Mouse (Mus musculus): ENCODE results near the gene Rbp2.

The Rbp2 gene

GRCm38 (mm10) chr9:98497990-98498389 lies 12.1 kb downstream of the Rbp2 start:
- Histone ChIP-seq H3K27me3 (ENCODE audit: insufficient read depth, low read length) (peaks cover 11% of the 10 kb centered on the region), H3K4me3 (replicated peaks; ENCODE audit: low read length) (no peak overlapping the region), H3K36me3 (ENCODE audit: insufficient read depth, low read length) (no peaks in the 10 kb centered on the region), H3K4me1 (replicated peaks; ENCODE audit: low read depth, low read length) (peaks cover 17% of the 10 kb centered on the region), H3K9me3 (ENCODE audit: low read length) (no peaks in the 10 kb centered on the region)
- TF ChIP-seq NANOG (IDR thresholded peaks at IDR 0.05; ENCODE audit: borderline replicate concordance, low read length) (no peak), CTCF (conservative IDR thresholded peaks at IDR 0.05; ENCODE audit: low read length) (no peak), POU5F1 (IDR thresholded peaks at IDR 0.05; ENCODE audit: borderline replicate concordance, low read length) (no peak)

GRCm38 (mm10) chr9:98498717-98499268 lies 12.9 kb downstream of the Rbp2 start:
- peaks cover 16% of the 10 kb centered on the region for H3K4me1 ChIP-seq (replicated peaks; ENCODE audit: low read depth, low read length)
- no peak overlapping the region for H3K4me3 ChIP-seq (replicated peaks; ENCODE audit: low read length)
- no peaks in the 10 kb centered on the region for H3K9me3 ChIP-seq (ENCODE audit: low read length)
- TF ChIP-seq POU5F1 (IDR thresholded peaks at IDR 0.05; ENCODE audit: borderline replicate concordance, low read length) (no peak), CTCF (conservative IDR thresholded peaks at IDR 0.05; ENCODE audit: low read length) (no peak), NANOG (IDR thresholded peaks at IDR 0.05; ENCODE audit: borderline replicate concordance, low read length) (no peak)
- H3K36me3 ChIP-seq (ENCODE audit: insufficient read depth, low read length): no peaks in the 10 kb centered on the region
- peaks cover 11% of the 10 kb centered on the region for H3K27me3 ChIP-seq (ENCODE audit: insufficient read depth, low read length)

- Histone ChIP-seq H3K27me3 (ENCODE audit: insufficient read depth, low read length) (peaks cover 11% of the 10 kb centered on the region), H3K9me3 (ENCODE audit: low read length) (no peaks in the 10 kb centered on the region), H3K36me3 (ENCODE audit: insufficient read depth, low read length) (no peaks in the 10 kb centered on the region), H3K4me3 (replicated peaks; ENCODE audit: low read length) (no peak overlapping the region), H3K4me1 (replicated peaks; ENCODE audit: low read depth, low read length) (peaks cover 16% of the 10 kb centered on the region)
- no peak for TF ChIP-seq CTCF (conservative IDR thresholded peaks at IDR 0.05; ENCODE audit: low read length)
- no peak for TF ChIP-seq POU5F1 (IDR thresholded peaks at IDR 0.05; ENCODE audit: borderline replicate concordance, low read length)
These were observed 13.7 kb downstream of the Rbp2 start for GRCm38 (mm10) chr9:98499601-98500000.

DNA sequence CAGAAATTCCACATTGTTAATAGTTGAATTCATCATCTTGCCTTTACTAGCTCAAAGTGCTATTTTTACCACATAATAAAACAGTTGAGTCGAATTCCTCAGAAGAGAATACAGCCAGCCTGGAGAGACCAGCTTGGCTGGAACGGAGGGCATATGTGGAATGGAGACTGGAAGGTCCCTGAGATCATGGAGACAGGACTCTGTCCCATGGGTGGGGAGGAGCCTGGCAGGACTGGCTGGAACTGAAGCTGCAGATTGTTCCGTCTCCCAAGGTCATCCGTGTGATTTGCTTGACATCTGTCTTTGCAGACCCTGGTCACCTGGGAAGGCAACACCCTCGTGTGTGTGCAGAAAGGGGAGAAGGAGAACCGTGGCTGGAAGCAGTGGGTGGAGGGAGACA lies 21.6 kb downstream of the Rbp2 start:
- H3K4me1 ChIP-seq (replicated peaks; ENCODE audit: low read depth, low read length): peaks cover 10% of the 10 kb centered on the region; the same call in 1 of the 2 replicates
- no peak for TF ChIP-seq POU5F1 (IDR thresholded peaks at IDR 0.05; ENCODE audit: borderline replicate concordance, low read length)
- TF ChIP-seq CTCF (conservative IDR thresholded peaks at IDR 0.05; ENCODE audit: low read length): no peak
- no peak for TF ChIP-seq NANOG (IDR thresholded peaks at IDR 0.05; ENCODE audit: borderline replicate concordance, low read length)
- no peak overlapping the region for H3K4me3 ChIP-seq (replicated peaks; ENCODE audit: low read length)
- H3K36me3 ChIP-seq (ENCODE audit: insufficient read depth, low read length): no peaks in the 10 kb centered on the region
- peaks cover 7% of the 10 kb centered on the region for H3K27me3 ChIP-seq (ENCODE audit: insufficient read depth, low read length)
- H3K9me3 ChIP-seq (ENCODE audit: low read length): no peaks in the 10 kb centered on the region

DNA sequence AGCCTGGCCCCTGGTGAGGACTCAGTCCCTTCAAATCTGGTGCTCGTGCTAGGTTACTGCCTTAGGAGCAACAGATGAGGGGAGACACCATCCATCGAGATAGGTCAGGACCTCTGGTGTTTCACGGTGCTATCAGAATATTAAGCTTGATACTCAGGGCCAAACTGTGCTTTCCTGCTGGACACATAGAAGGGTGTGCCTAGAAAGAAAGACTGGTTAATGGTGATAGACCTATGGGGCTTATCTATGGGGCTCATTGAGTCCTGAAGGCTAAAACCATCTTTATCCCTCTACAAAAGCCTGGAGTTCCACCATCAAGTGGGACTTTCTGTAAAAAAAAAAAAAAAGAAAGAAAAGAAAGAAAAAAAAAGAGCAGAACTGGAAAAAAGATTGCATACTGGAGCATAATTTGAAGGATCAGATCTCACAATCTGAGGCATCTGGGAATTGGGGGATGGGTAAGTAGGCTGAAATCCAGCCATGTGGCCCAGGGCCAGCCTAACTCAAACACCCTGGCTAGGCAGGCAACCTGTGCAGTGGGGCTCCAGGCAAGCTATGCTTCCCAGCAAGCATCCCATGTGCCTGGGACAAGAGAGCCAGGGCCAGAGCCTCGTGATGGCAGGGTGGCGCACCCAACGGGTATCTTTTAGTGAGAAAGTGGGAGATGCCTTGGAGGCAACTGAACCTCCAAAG lies 24.6 kb downstream of the Rbp2 start:
- no peak for TF ChIP-seq CTCF (conservative IDR thresholded peaks at IDR 0.05; ENCODE audit: low read length)
- TF ChIP-seq NANOG (IDR thresholded peaks at IDR 0.05; ENCODE audit: borderline replicate concordance, low read length): no peak
- TF ChIP-seq POU5F1 (IDR thresholded peaks at IDR 0.05; ENCODE audit: borderline replicate concordance, low read length): no peak
- Histone ChIP-seq H3K36me3 (ENCODE audit: insufficient read depth, low read length) (no peaks in the 10 kb centered on the region), H3K27me3 (ENCODE audit: insufficient read depth, low read length) (peaks cover 7% of the 10 kb centered on the region), H3K4me3 (replicated peaks; ENCODE audit: low read length) (no peak overlapping the region), H3K4me1 (replicated peaks; ENCODE audit: low read depth, low read length) (peaks cover 10% of the 10 kb centered on the region; the same call in 1 of the 2 replicates), H3K9me3 (ENCODE audit: low read length) (no peaks in the 10 kb centered on the region)

GRCm38 (mm10) chr9:98523872-98524271 lies 38.0 kb downstream of the Rbp2 start:
- peaks cover 16% of the 10 kb centered on the region for H3K9me3 ChIP-seq (ENCODE audit: low read length)
- no peaks in the 10 kb centered on the region; the same call in none of the 2 replicates for H3K27me3 ChIP-seq (ENCODE audit: insufficient read depth, low read length)
- H3K36me3 ChIP-seq (ENCODE audit: insufficient read depth, low read length): no peaks in the 10 kb centered on the region
- H3K4me3 ChIP-seq (replicated peaks; ENCODE audit: low read length): no peak overlapping the region
- no peaks in the 10 kb centered on the region for H3K4me1 ChIP-seq (replicated peaks; ENCODE audit: low read depth, low read length)
- TF ChIP-seq POU5F1 (IDR thresholded peaks at IDR 0.05; ENCODE audit: borderline replicate concordance, low read length) (no peak), NANOG (IDR thresholded peaks at IDR 0.05; ENCODE audit: borderline replicate concordance, low read length) (no peak)

DNA sequence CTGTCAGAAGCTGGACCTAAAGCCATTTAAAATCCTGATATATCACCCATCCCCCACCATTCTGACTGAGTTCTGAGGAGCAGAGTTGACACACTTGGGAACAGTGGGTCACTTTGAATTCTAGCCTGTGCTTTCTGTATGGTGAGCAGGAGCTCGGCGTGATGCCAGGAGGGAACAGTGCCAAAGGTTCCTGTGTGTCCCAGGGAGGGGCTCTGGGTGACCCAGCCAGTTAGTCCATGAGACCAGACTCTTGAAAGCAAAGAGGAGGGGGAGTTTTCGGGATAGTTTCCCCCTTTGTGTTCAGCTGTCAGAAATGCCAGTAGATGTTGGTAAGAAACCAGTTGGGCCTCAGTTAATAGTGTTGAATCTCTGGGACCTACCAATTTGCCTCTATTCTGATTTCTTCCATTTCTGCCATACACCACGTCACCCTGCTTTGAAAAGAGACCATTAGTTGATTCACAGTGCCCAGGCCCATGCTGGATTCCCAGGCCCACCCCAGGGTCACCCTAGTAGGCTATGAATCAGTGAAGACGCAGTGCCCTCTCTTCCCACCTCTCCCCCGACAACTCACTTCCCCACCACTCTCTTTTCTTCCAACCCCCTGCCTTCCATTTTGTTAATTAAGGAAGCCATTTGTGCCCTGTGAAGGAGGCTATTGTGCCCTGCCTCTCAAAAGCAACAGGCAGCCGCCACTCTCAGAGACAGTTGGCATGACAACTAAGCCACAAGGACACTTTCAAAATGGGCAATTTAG lies 39.0 kb downstream of the Rbp2 start:
- no peaks in the 10 kb centered on the region for H3K4me1 ChIP-seq (replicated peaks; ENCODE audit: low read depth, low read length)
- TF ChIP-seq NANOG (IDR thresholded peaks at IDR 0.05; ENCODE audit: borderline replicate concordance, low read length): no peak
- no peak for TF ChIP-seq POU5F1 (IDR thresholded peaks at IDR 0.05; ENCODE audit: borderline replicate concordance, low read length)
- no peak for TF ChIP-seq CTCF (conservative IDR thresholded peaks at IDR 0.05; ENCODE audit: low read length)

DNA sequence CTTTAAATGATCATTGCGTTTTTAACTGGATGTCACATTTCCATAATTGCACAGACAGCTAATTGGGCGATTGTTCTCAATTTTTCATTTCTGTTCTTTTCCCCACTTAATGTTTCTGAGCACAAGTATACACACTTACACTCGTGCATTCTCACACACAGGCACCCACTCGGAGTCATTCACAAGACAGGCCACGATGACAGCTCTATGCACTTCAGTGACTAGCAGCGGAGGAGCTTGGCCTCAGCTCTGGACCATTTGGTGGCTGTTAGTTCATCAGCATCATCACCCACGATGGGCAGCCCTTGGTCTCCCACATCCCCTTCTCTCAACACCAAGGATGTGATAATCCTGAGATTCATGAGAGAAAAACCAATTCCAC lies 39.6 kb downstream of the Rbp2 start:
- Histone ChIP-seq H3K36me3 (ENCODE audit: insufficient read depth, low read length) (no peaks in the 10 kb centered on the region), H3K27me3 (ENCODE audit: insufficient read depth, low read length) (no peaks in the 10 kb centered on the region; the same call in none of the 2 replicates), H3K9me3 (ENCODE audit: low read length) (no peaks in the 10 kb centered on the region), H3K4me3 (replicated peaks; ENCODE audit: low read length) (no peak overlapping the region), H3K4me1 (replicated peaks; ENCODE audit: low read depth, low read length) (no peaks in the 10 kb centered on the region)
- TF ChIP-seq POU5F1 (IDR thresholded peaks at IDR 0.05; ENCODE audit: borderline replicate concordance, low read length) (no peak), NANOG (IDR thresholded peaks at IDR 0.05; ENCODE audit: borderline replicate concordance, low read length) (no peak), CTCF (conservative IDR thresholded peaks at IDR 0.05; ENCODE audit: low read length) (no peak)

More for the DNA sequence above, 39.0 kb downstream of the Rbp2 start:
- Histone ChIP-seq H3K9me3 (ENCODE audit: low read length) (peaks cover 5% of the 10 kb centered on the region; the same call in 1 of the 2 replicates), H3K4me3 (replicated peaks; ENCODE audit: low read length) (no peak overlapping the region), H3K27me3 (ENCODE audit: insufficient read depth, low read length) (no peaks in the 10 kb centered on the region; the same call in none of the 2 replicates), H3K36me3 (ENCODE audit: insufficient read depth, low read length) (no peaks in the 10 kb centered on the region)
